Mouse (Mus musculus): ENCODE measurements around the gene Cmah.

GRCm38 (mm10) chr13:24466027-24466426 lies 138.8 kb downstream of the Cmah start:
- TF ChIP-seq POLR2A (IDR thresholded peaks at IDR 0.05; ENCODE audit: low read depth, low read length) = no peak
- TF ChIP-seq CTCF (IDR thresholded peaks at IDR 0.05; ENCODE audit: extremely low read depth, insufficient read depth, insufficient read length, insufficient replicate concordance) = no peak

All from spleen, adult 2 months (tissue).